Mouse (Mus musculus): Measurements from ENCODE around the gene Susd3. TPM values are rescaled to one million over a fixed set of nuclear protein-coding genes. Genes with fewer than 3 reads are reported as not detected.

The Susd3 gene
- polyA plus RNA-seq, 1 experiment from 2014 or later = 0.85 TPM

GRCm38 (mm10) chr13:49219367-49219766 is 29.1 kb downstream of the Susd3 start:
- Histone ChIP-seq H3K27me3 (replicated peaks; ENCODE audit: control insufficient read depth, insufficient read depth, low read length) (peaks cover 8% of the 10 kb centered on the region; the same call in 1 of the 2 replicates), H3K4me3 (ENCODE audit: low read length) (no peak overlapping the region), H3K4me2 (ENCODE audit: low read length) (no peak overlapping the region), H3K36me3 (ENCODE audit: control insufficient read depth, insufficient read depth, low read length) (no peaks in the 10 kb centered on the region), H3K27ac (ENCODE audit: low read depth, low read length) (no peak overlapping the region), H3K9me3 (ENCODE audit: control insufficient read depth, low read length) (peaks cover 3% of the 10 kb centered on the region; the same call in 1 of the 2 replicates), H3K9ac (ENCODE audit: low read depth, low read length) (no peak overlapping the region), H3K4me1 (ENCODE audit: control insufficient read depth, insufficient read depth, low read depth, low read length) (peaks cover 16% of the 10 kb centered on the region)
- WGBS = 89% methylated on average over 4 of the region's 4 CpGs
- ATAC-seq = no peak

- Histone ChIP-seq H3K4me2 (ENCODE audit: low read length) (no peak overlapping the region), H3K4me1 (ENCODE audit: control insufficient read depth, insufficient read depth, low read depth, low read length) (peaks cover 22% of the 10 kb centered on the region), H3K36me3 (ENCODE audit: control insufficient read depth, insufficient read depth, low read length) (no peaks in the 10 kb centered on the region), H3K9me3 (ENCODE audit: control insufficient read depth, low read length) (peaks cover 3% of the 10 kb centered on the region; the same call in 1 of the 2 replicates), H3K27ac (ENCODE audit: low read depth, low read length) (no peak overlapping the region), H3K27me3 (replicated peaks; ENCODE audit: control insufficient read depth, insufficient read depth, low read length) (peaks cover 8% of the 10 kb centered on the region; the same call in 1 of the 2 replicates), H3K9ac (ENCODE audit: low read depth, low read length) (no peak overlapping the region), H3K4me3 (ENCODE audit: low read length) (no peak overlapping the region)
- no peak for ATAC-seq
- 48% methylated on average over 3 of the region's 3 CpGs for WGBS
Observed at GRCm38 (mm10) chr13:49218651-49219050, 29.9 kb downstream of the Susd3 start.

DNA sequence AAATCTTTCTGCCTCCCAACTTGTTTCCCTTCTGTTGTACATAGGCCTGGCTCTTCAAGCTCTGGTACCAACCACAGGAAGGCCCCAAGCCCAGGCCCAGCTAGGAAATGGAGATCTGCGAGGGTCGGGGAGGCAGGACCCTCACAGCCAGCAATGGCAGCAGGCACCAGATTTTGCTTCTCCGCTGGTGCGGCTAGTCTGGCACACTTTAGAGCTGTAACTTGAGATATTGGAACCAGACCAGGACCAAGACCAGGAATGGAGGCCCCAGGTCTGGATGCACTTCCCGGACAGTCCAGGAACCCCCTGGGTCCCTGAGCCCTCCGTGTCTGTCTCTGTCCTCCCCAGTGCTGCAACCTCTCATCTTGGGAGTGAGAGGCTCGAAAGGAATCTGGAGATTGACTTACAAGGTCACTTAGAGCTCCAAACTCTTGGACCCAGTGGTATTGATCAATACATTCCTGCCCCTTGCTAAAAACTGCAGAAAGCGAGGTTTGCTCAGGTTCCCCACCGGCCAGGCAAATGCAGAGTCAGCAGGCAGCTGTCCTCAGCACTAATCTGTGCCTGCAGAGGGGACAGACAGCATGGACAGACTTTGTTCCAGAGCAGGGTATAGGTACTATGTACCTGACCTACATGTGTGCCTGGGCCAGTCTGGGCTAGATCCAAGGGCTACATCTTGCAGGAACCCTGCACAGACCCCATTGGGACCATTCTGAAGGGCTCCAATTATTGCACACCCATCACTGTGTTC is 31.5 kb downstream of the Susd3 start:
- peaks cover 29% of the 10 kb centered on the region for H3K4me1 ChIP-seq (ENCODE audit: control insufficient read depth, insufficient read depth, low read depth, low read length)
- H3K27ac ChIP-seq (ENCODE audit: low read depth, low read length) = no peak overlapping the region
- no peak overlapping the region; the same call in 1 of the 2 replicates for H3K4me2 ChIP-seq (ENCODE audit: low read length)
- H3K9me3 ChIP-seq (ENCODE audit: control insufficient read depth, low read length) = peaks cover 3% of the 10 kb centered on the region; the same call in 1 of the 2 replicates
- no peaks in the 10 kb centered on the region for H3K36me3 ChIP-seq (ENCODE audit: control insufficient read depth, insufficient read depth, low read length)
- H3K27me3 ChIP-seq (replicated peaks; ENCODE audit: control insufficient read depth, insufficient read depth, low read length) = peaks cover 8% of the 10 kb centered on the region; the same call in 1 of the 2 replicates
- no peak overlapping the region for H3K9ac ChIP-seq (ENCODE audit: low read depth, low read length)
- no peak overlapping the region for H3K4me3 ChIP-seq (ENCODE audit: low read length)
- ATAC-seq = no peak
- WGBS = 55% methylated on average over 9 of the region's 9 CpGs

GRCm38 (mm10) chr13:49216220-49216552 is 32.3 kb downstream of the Susd3 start:
- peak overlapping the region; percentile 88 for H3K4me3 ChIP-seq (ENCODE audit: low read length)
- H3K4me2 ChIP-seq (ENCODE audit: low read length) = peak overlapping the region; percentile 90
- peak overlapping the region; percentile 87 for H3K9ac ChIP-seq (ENCODE audit: low read depth, low read length)
- peaks cover 35% of the 10 kb centered on the region for H3K4me1 ChIP-seq (ENCODE audit: control insufficient read depth, insufficient read depth, low read depth, low read length)
- peaks cover 3% of the 10 kb centered on the region; the same call in 1 of the 2 replicates for H3K9me3 ChIP-seq (ENCODE audit: control insufficient read depth, low read length)
- H3K27me3 ChIP-seq (replicated peaks; ENCODE audit: control insufficient read depth, insufficient read depth, low read length) = peaks cover 8% of the 10 kb centered on the region; the same call in 1 of the 2 replicates
- peak overlapping the region; percentile 16; the same call in 1 of the 2 replicates for H3K27ac ChIP-seq (ENCODE audit: low read depth, low read length)
- ATAC-seq = no peak; the same call in 1 of the 2 replicates
- no peaks in the 10 kb centered on the region for H3K36me3 ChIP-seq (ENCODE audit: control insufficient read depth, insufficient read depth, low read length)
- WGBS = 2% methylated on average over 17 of the region's 17 CpGs

GRCm38 (mm10) chr13:49215504-49216219 is 32.8 kb downstream of the Susd3 start, which contains the start of gene Card19:
TSS of gene Card19 (minus strand) at chr13:49216037.
- Histone ChIP-seq H3K4me2 (ENCODE audit: low read length) (peak within 1 kb of the TSS; percentile 90), H3K36me3 (ENCODE audit: control insufficient read depth, insufficient read depth, low read length) (no peaks in the 10 kb centered on the region), H3K27ac (ENCODE audit: low read depth, low read length) (peak within 1 kb of the TSS; percentile 80), H3K4me3 (ENCODE audit: low read length) (peak within 1 kb of the TSS; percentile 88), H3K4me1 (ENCODE audit: control insufficient read depth, insufficient read depth, low read depth, low read length) (peaks cover 35% of the 10 kb centered on the region), H3K9me3 (ENCODE audit: control insufficient read depth, low read length) (no peaks in the 10 kb centered on the region), H3K27me3 (replicated peaks; ENCODE audit: control insufficient read depth, insufficient read depth, low read length) (peaks cover 8% of the 10 kb centered on the region; the same call in 1 of the 2 replicates), H3K9ac (ENCODE audit: low read depth, low read length) (peak within 1 kb of the TSS; percentile 87)
- WGBS = under 1% methylated on average over 50 of the region's 78 CpGs
- peak; percentile 87 for ATAC-seq

DNA sequence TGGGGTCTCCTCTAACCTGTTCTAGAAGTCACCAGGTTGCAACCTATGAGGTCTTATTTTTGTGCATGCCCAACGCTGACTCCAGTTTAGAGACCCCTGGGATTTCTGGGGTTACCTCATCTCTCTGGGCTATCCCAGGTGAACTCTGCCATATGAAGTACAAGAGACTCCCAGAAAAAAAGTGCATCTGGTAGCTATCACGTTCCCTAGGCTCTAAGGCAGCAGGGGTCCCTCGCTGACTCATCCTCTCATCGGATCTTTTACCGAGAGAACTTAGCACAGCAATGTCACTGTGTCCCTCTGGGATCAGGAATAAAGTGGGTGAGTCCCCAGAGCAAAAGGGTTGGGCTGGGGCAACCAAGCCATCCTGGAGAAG is 33.4 kb downstream of the Susd3 start:
- peaks cover 8% of the 10 kb centered on the region; the same call in 1 of the 2 replicates for H3K27me3 ChIP-seq (replicated peaks; ENCODE audit: control insufficient read depth, insufficient read depth, low read length)
- H3K4me1 ChIP-seq (ENCODE audit: control insufficient read depth, insufficient read depth, low read depth, low read length) = peaks cover 35% of the 10 kb centered on the region
- peak overlapping the region; percentile 87 for H3K9ac ChIP-seq (ENCODE audit: low read depth, low read length)
- ATAC-seq = no peak; the same call in 1 of the 2 replicates
- H3K4me2 ChIP-seq (ENCODE audit: low read length) = peak overlapping the region; percentile 90
- no peaks in the 10 kb centered on the region for H3K36me3 ChIP-seq (ENCODE audit: control insufficient read depth, insufficient read depth, low read length)
- 10% methylated on average over 5 of the region's 5 CpGs for WGBS
- H3K9me3 ChIP-seq (ENCODE audit: control insufficient read depth, low read length) = no peaks in the 10 kb centered on the region
- H3K27ac ChIP-seq (ENCODE audit: low read depth, low read length) = no peak overlapping the region; the same call in 1 of the 2 replicates
- peak overlapping the region; percentile 88 for H3K4me3 ChIP-seq (ENCODE audit: low read length)

DNA sequence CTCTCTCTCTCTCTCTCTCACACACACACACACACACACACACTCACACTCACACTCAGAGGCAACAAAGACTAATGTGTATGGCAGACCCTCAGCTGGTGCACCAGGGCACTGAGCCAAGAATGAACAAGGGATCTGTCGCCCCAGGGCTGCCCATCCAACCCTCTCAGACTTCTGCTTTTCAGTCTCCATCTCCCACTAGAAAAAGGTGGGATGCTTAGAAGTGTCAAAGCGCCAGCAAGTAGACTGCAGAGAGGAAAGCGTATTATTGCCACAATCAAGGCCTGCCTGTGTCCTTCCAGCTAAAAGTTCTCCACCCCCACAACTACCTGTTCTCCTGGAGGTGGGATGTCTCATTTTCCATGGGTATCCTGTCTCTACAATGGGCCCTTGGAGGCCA is 34.1 kb downstream of the Susd3 start:
- no peak for ATAC-seq
- no peaks in the 10 kb centered on the region for H3K9me3 ChIP-seq (ENCODE audit: control insufficient read depth, low read length)
- 66% methylated on average over 3 of the region's 3 CpGs for WGBS
- H3K9ac ChIP-seq (ENCODE audit: low read depth, low read length) = no peak overlapping the region
- no peak overlapping the region; the same call in 1 of the 2 replicates for H3K4me3 ChIP-seq (ENCODE audit: low read length)
- peak overlapping the region; percentile 90 for H3K4me2 ChIP-seq (ENCODE audit: low read length)
- 0 out of 2 replicates have a peak overlapping the region, but pooled peaks have one; percentile 12 for H3K27ac ChIP-seq (ENCODE audit: low read depth, low read length)
- peaks cover 35% of the 10 kb centered on the region for H3K4me1 ChIP-seq (ENCODE audit: control insufficient read depth, insufficient read depth, low read depth, low read length)
- H3K36me3 ChIP-seq (ENCODE audit: control insufficient read depth, insufficient read depth, low read length) = no peaks in the 10 kb centered on the region
- peaks cover 8% of the 10 kb centered on the region; the same call in 1 of the 2 replicates for H3K27me3 ChIP-seq (replicated peaks; ENCODE audit: control insufficient read depth, insufficient read depth, low read length)

- ATAC-seq = no peak
- Histone ChIP-seq H3K36me3 (ENCODE audit: control insufficient read depth, insufficient read depth, low read length) (no peaks in the 10 kb centered on the region), H3K27me3 (replicated peaks; ENCODE audit: control insufficient read depth, insufficient read depth, low read length) (peaks cover 8% of the 10 kb centered on the region; the same call in 1 of the 2 replicates), H3K27ac (ENCODE audit: low read depth, low read length) (peak overlapping the region; percentile 55), H3K9ac (ENCODE audit: low read depth, low read length) (peak overlapping the region; percentile 11), H3K4me1 (ENCODE audit: control insufficient read depth, insufficient read depth, low read depth, low read length) (peaks cover 35% of the 10 kb centered on the region), H3K9me3 (ENCODE audit: control insufficient read depth, low read length) (no peaks in the 10 kb centered on the region), H3K4me2 (ENCODE audit: low read length) (no peak overlapping the region), H3K4me3 (ENCODE audit: low read length) (no peak overlapping the region)
- 52% methylated on average over 4 of the region's 4 CpGs for WGBS
Observed at GRCm38 (mm10) chr13:49213531-49213932, 35.0 kb downstream of the Susd3 start.
